Mouse (Mus musculus): ENCODE measurements around the gene Ehhadh. TPM values are rescaled to one million over a fixed set of nuclear protein-coding genes. Genes with fewer than 3 reads are reported as not detected.

Gene Ehhadh
- polyA plus RNA-seq, 1 experiment from 2014 or later: 2.6 TPM

DNA sequence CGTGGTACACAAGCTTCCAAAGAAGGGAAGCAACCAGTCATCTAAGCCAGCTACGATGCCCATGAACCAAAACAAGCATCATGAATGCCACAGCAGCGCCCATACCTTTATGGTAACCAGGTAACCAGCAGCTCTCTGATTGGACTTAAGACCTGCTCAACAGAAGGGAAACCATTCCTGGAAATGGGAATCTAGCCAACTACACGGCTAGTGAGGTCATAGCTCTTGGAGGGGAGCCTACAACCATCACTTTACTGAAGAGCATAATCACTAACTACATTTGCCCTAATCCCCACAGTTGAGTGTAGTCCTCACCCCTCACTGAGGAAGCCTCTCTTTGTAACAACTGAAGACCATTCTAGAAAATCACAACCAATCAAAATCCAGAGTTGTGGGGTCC lies 12.9 kb downstream of the Ehhadh start:
- WGBS: 86% methylated on average over 4 of the region's 4 CpGs
- H3K4me2 ChIP-seq (replicated peaks): no peak overlapping the region
- no peak for ATAC-seq (ENCODE audit: low FRiP score, low read depth)
- no peaks in the 10 kb centered on the region for H3K27me3 ChIP-seq
- H3K27ac ChIP-seq: no peak overlapping the region
- H3K4me3 ChIP-seq: no peak overlapping the region
- H3K9me3 ChIP-seq: no peaks in the 10 kb centered on the region
- no peak overlapping the region for H3K9ac ChIP-seq
- no peaks in the 10 kb centered on the region for H3K36me3 ChIP-seq
- H3K4me1 ChIP-seq: no peaks in the 10 kb centered on the region

DNA sequence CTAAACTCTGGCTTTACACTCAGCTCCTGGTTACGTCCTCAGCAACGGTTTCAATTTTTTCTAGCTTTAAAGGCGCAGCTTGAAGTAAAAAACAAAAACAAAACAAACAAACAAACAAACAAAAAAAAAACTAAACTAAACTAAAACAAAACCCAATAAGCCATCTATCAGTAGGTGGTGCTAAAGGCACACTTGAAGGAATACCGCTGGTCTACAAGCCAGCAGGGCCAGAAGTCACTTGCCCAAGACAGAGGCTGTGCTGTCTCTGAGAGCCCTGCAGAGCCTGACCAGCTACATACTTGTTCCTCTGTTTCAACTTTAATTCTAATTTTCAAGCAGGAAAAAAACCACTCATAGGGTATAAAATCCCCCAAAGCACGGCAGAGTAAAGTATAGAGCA lies 17.9 kb downstream of the Ehhadh start:
- Histone ChIP-seq H3K4me1 (no peaks in the 10 kb centered on the region), H3K4me2 (replicated peaks) (no peak overlapping the region), H3K4me3 (no peak overlapping the region), H3K36me3 (peaks cover 3% of the 10 kb centered on the region; the same call in 1 of the 2 replicates), H3K9ac (no peak overlapping the region), H3K27ac (no peak overlapping the region), H3K27me3 (no peaks in the 10 kb centered on the region), H3K9me3 (no peaks in the 10 kb centered on the region)
- WGBS: 72% methylated on average over 5 of the region's 5 CpGs
- no peak for ATAC-seq (ENCODE audit: low FRiP score, low read depth)

DNA sequence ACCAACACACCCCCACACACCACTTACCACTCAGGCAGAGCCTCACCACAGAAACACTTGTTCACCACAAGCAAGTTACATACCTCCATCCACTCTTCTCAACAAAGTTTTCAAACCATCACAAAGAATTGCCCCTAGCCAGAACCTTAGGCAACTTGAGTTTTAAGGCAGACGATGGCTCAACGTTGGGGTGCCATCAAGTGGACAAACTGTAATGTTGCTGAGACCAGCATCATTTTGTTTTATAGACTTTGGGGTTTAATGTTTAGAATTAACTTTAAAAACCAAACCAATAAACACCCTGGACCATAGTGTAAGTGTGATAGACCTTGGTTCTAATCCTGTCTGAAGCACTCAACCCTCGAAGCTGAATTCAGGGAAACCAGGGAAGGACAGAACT lies 19.4 kb downstream of the Ehhadh start:
- 77% methylated on average over 3 of the region's 3 CpGs for WGBS
- Histone ChIP-seq H3K9ac (no peak overlapping the region), H3K36me3 (peaks cover 3% of the 10 kb centered on the region; the same call in 1 of the 2 replicates), H3K4me3 (no peak overlapping the region), H3K4me2 (replicated peaks) (no peak overlapping the region), H3K27me3 (no peaks in the 10 kb centered on the region), H3K27ac (no peak overlapping the region), H3K4me1 (no peaks in the 10 kb centered on the region), H3K9me3 (no peaks in the 10 kb centered on the region)
- ATAC-seq (ENCODE audit: low FRiP score, low read depth): no peak

DNA sequence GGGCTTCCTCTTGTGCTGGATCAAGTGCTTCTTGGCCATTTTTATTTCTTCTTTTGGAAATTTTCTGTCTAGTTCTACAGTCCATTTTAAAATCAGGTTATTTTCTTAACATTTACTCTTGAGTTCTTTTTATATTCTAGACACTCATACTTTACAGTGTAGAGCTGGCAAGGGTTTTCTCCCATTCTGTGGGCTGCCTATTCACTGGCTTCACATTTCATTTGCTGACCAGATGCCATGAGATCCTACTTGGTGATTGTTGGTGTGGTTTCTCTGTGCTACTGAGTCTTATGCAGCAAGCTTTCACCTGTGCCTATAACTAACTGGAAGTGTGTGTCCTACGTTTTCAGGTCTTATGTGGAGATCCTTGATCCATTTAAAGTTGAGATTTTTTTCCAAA lies 29.2 kb downstream of the Ehhadh start:
- H3K4me3 ChIP-seq: no peak overlapping the region
- H3K4me1 ChIP-seq: no peaks in the 10 kb centered on the region
- ATAC-seq (ENCODE audit: low FRiP score, low read depth): no peak
- H3K27me3 ChIP-seq: no peaks in the 10 kb centered on the region
- H3K9me3 ChIP-seq: no peaks in the 10 kb centered on the region
- no peak overlapping the region for H3K9ac ChIP-seq
- H3K4me2 ChIP-seq (replicated peaks): no peak overlapping the region
- WGBS: 74% methylated on average over 1 of the region's 1 CpGs
- H3K36me3 ChIP-seq: peaks cover 11% of the 10 kb centered on the region
- H3K27ac ChIP-seq: no peak overlapping the region

DNA sequence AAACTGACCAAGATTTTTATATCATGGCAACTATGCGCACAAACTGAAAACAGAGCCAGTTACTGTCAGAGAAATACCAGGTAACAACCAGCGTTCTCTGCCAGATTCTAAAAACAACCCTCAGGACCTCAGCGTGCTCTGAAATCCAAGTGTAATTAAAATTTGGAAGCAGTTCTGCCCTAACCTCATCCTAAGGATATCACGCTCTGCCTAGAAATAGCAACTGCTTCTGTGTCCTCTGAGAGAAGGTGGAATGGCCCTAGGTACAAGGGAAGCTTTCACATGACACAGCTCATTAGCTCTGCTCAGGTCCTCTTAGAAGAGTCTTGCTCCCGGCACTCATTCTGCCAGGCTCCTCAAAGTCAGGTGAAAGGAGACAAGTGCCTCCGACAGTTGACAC lies 44.2 kb downstream of the Ehhadh start:
- no peak overlapping the region for H3K4me3 ChIP-seq
- H3K4me2 ChIP-seq (replicated peaks): no peak overlapping the region
- H3K27me3 ChIP-seq: no peaks in the 10 kb centered on the region
- 91% methylated on average over 6 of the region's 6 CpGs for WGBS
- no peaks in the 10 kb centered on the region for H3K9me3 ChIP-seq
- H3K4me1 ChIP-seq: no peaks in the 10 kb centered on the region
- H3K36me3 ChIP-seq: no peaks in the 10 kb centered on the region
- H3K9ac ChIP-seq: no peak overlapping the region
- H3K27ac ChIP-seq: no peak overlapping the region
- no peak for ATAC-seq (ENCODE audit: low FRiP score, low read depth)

DNA sequence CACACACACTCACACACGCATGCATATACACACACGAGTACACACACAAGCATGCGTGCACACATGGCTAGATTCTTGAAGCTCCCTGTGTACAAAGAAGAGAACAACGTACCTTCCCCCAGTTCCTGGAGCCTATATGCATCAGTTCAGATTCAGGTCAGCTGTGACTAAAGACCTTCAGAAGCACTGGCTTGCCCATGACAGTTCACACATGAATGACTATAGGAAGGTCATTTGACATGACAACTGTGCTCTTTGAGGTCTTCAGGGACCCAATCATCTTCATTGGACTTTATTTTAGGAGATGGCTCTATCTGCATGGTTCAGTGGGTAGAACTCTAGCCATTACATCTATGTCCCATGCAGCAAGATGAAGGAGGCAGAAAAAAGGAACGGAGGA lies 44.7 kb downstream of the Ehhadh start:
- H3K36me3 ChIP-seq: no peaks in the 10 kb centered on the region
- H3K9ac ChIP-seq: no peak overlapping the region
- no peak overlapping the region for H3K4me2 ChIP-seq (replicated peaks)
- H3K4me1 ChIP-seq: no peaks in the 10 kb centered on the region
- WGBS: 94% methylated on average over 5 of the region's 5 CpGs
- no peak for ATAC-seq (ENCODE audit: low FRiP score, low read depth)
- H3K4me3 ChIP-seq: no peak overlapping the region
- no peak overlapping the region for H3K27ac ChIP-seq
- H3K9me3 ChIP-seq: no peaks in the 10 kb centered on the region
- no peaks in the 10 kb centered on the region for H3K27me3 ChIP-seq

DNA sequence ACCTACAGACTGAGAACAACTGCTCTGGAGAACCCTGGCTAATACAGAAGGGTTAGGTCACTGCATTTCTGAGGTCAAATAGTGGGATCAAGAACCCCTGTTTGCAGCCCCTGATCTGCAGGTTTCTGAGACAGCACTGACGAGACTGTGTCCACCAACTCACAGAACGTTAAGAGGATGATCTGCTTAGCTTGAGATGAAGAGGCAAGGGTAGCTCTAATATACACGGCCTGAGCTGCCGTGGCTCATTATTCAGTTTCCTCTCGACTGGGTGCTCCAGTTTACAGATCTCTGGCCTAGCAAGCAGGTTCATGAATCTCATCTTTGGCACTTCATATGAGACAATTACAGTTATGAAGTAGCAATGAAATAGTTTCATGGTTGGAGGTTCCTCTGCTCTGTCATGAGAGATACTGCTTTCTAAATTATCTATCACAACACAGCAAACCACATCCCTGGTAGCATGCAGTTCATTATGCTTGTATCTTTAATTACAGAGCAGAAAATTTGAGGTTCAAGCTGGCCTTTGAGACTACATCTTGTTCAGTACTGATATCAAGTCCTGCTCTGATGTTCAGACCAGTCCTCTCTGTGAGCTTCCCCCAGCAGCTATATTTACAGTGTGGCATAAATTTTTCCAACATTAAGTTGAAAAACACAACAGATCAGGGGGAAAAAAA lies 45.3 kb downstream of the Ehhadh start:
- ATAC-seq (ENCODE audit: low FRiP score, low read depth): no peak
- H3K36me3 ChIP-seq: no peaks in the 10 kb centered on the region
- no peak overlapping the region for H3K9ac ChIP-seq
- H3K4me1 ChIP-seq: no peaks in the 10 kb centered on the region
- H3K27me3 ChIP-seq: no peaks in the 10 kb centered on the region
- H3K27ac ChIP-seq: no peak overlapping the region
- no peak overlapping the region for H3K4me3 ChIP-seq
- no peak overlapping the region for H3K4me2 ChIP-seq (replicated peaks)
- WGBS: 85% methylated on average over 5 of the region's 5 CpGs
- H3K9me3 ChIP-seq: no peaks in the 10 kb centered on the region

DNA sequence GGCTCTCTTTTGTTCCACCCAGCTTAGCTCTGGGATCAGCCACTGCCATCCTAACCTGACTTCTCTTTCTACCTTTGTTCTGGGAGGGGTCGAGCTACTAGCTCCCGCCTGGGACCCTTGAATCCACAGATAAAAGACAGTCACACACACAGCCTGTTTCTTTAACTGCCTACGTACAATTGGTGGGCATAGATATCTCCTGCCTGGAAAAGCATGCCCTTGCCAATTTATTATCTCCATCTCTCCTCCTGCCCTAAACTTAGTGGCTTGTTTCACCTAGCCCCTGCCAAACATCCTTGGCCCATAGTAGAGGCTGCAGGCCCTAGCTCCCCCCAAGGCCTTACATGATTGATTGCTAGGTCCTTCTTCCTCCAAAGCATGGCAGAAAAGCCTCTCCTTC lies 46.1 kb downstream of the Ehhadh start:
- ATAC-seq (ENCODE audit: low FRiP score, low read depth): no peak
- Histone ChIP-seq H3K36me3 (no peaks in the 10 kb centered on the region), H3K4me2 (replicated peaks) (no peak overlapping the region), H3K9ac (no peak overlapping the region), H3K4me3 (no peak overlapping the region), H3K4me1 (no peaks in the 10 kb centered on the region), H3K27ac (no peak overlapping the region), H3K27me3 (no peaks in the 10 kb centered on the region), H3K9me3 (no peaks in the 10 kb centered on the region)
- 81% methylated on average over 3 of the region's 3 CpGs for WGBS

DNA sequence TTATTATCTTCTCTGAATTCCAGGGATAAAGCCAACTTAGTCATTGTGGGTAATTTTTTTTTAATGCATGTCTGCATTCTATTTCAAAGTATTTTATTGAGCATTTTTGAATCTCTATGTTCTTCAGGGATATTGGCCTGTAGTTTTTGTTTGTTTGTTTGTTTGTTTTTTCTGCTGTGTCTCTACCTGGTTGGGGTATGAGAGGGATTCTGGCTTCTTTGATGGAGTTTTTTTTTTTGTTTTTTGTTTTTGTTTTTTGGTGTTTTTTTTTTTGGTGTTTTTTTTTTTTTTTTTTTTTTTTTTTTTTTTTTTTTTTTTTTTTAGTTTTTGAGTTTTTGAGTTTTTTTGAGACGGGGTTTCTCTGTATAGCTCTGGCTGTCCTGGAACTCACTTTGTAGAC lies 52.0 kb downstream of the Ehhadh start:
- Histone ChIP-seq H3K9ac (no peak overlapping the region), H3K4me3 (no peak overlapping the region), H3K27ac (no peak overlapping the region), H3K9me3 (no peaks in the 10 kb centered on the region), H3K4me1 (no peaks in the 10 kb centered on the region), H3K27me3 (no peaks in the 10 kb centered on the region), H3K36me3 (no peaks in the 10 kb centered on the region), H3K4me2 (replicated peaks) (no peak overlapping the region)
- 67% methylated on average over 1 of the region's 1 CpGs for WGBS
- ATAC-seq (ENCODE audit: low FRiP score, low read depth): no peak

DNA sequence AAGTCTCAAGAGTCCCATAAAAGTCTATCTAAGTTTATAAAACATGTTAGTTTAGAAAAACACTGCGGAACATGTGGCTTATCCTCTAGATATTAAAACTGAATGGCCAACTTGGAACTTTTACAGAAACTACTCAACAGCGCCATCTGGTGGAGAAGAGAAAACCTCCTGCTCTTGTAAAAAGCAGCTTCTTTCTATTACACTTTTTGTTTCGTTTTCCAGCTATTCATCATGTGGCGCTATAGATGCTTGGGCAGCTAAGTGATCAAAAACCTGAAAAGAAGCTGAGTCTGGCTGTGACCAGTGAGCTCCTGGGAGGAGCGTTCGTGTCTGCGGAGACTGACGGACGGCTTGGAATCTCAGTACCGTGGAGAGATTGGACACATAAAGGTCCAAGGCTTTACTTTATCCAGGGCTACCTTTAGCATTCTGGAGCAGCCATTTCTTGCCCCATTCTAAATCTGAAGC lies 59.7 kb downstream of the Ehhadh start:
- H3K27me3 ChIP-seq: no peaks in the 10 kb centered on the region
- H3K36me3 ChIP-seq: no peaks in the 10 kb centered on the region
- H3K4me1 ChIP-seq: no peaks in the 10 kb centered on the region
- no peak overlapping the region for H3K27ac ChIP-seq
- ATAC-seq (ENCODE audit: low FRiP score, low read depth): no peak
- 48% methylated on average over 10 of the region's 10 CpGs for WGBS
- H3K9me3 ChIP-seq: no peaks in the 10 kb centered on the region
- H3K4me3 ChIP-seq: no peak overlapping the region
- no peak overlapping the region for H3K4me2 ChIP-seq (replicated peaks)
- no peak overlapping the region for H3K9ac ChIP-seq

DNA sequence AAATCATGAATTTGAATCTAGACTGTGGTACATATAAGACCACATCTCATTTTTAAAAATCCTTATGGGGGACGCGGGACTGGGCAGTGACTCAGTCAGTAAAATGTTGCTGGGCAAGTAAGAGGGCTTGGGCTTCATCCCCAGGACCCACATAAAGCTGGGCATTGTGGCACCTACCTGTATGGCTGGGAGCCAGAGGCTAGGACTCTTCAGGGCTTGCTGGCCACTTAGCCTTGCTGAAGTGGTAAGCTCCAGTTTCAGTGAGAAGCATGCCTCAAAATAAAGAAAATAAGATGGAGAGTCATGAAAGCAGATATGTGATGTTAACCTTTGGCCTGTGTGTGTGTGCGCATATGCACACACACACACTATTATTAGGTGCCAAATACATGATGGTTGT lies 60.2 kb downstream of the Ehhadh start:
- Histone ChIP-seq H3K4me1 (no peaks in the 10 kb centered on the region), H3K9me3 (no peaks in the 10 kb centered on the region), H3K27ac (no peak overlapping the region), H3K4me3 (no peak overlapping the region), H3K4me2 (replicated peaks) (no peak overlapping the region), H3K27me3 (no peaks in the 10 kb centered on the region), H3K36me3 (no peaks in the 10 kb centered on the region), H3K9ac (no peak overlapping the region)
- WGBS: 93% methylated on average over 3 of the region's 3 CpGs
- ATAC-seq (ENCODE audit: low FRiP score, low read depth): no peak

DNA sequence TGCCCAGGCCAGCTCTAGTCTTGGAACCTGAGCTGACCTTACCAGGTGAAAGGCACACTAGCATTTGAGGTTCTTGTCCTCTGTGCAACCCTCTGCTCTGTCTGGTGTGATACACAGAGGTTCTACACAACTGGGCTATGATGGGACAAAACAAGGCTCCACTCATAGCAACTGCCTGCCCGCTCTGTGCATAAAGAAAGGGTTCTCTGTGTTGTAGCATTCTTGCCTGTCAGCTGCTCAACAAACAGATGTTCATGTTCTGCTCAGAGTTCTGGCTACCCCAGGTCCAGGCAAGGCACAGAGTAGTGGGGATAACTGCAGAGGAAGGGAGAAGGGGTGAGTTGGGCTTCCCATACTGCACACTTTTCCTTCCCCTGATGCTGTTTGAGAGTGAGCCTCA lies 63.3 kb downstream of the Ehhadh start:
- ATAC-seq (ENCODE audit: low FRiP score, low read depth): no peak
- no peak overlapping the region for H3K9ac ChIP-seq
- WGBS: 78% methylated on average over 1 of the region's 1 CpGs

DNA sequence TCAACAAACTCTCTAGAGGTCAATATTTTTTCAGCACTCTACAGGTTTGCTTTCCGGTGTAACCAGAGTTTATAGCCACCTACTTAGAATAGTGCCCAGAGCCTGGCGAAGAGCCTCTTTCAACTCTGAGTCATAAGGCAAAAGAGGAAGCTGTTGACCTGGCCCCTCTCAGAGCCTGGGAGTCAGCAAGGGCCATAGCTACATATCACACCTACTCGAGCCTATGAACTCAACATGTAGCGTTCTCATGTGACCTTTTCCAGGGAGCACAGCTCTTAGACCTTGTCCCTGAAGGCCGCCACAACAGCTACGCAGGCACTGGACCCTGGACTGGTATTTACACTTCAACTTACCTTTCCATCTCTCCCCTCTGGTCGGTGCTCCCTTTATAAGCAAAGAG lies 67.8 kb downstream of the Ehhadh start:
- no peaks in the 10 kb centered on the region for H3K27me3 ChIP-seq
- 81% methylated on average over 7 of the region's 7 CpGs for WGBS
- no peak for ATAC-seq (ENCODE audit: low FRiP score, low read depth)

More for the DNA sequence above, 63.3 kb downstream of the Ehhadh start:
- Histone ChIP-seq H3K27ac (no peak overlapping the region), H3K9me3 (no peaks in the 10 kb centered on the region), H3K4me3 (no peak overlapping the region), H3K36me3 (no peaks in the 10 kb centered on the region), H3K4me2 (replicated peaks) (no peak overlapping the region), H3K27me3 (no peaks in the 10 kb centered on the region), H3K4me1 (no peaks in the 10 kb centered on the region)

More for the DNA sequence above, 67.8 kb downstream of the Ehhadh start:
- no peaks in the 10 kb centered on the region for H3K9me3 ChIP-seq
- H3K36me3 ChIP-seq: no peaks in the 10 kb centered on the region
- H3K4me3 ChIP-seq: no peak overlapping the region
- H3K4me2 ChIP-seq (replicated peaks): no peak overlapping the region
- no peaks in the 10 kb centered on the region for H3K4me1 ChIP-seq
- H3K27ac ChIP-seq: no peak overlapping the region
- H3K9ac ChIP-seq: no peak overlapping the region
